ENCODE assay signal across 8 mouse cellular contexts in the genomic region with DNA sequence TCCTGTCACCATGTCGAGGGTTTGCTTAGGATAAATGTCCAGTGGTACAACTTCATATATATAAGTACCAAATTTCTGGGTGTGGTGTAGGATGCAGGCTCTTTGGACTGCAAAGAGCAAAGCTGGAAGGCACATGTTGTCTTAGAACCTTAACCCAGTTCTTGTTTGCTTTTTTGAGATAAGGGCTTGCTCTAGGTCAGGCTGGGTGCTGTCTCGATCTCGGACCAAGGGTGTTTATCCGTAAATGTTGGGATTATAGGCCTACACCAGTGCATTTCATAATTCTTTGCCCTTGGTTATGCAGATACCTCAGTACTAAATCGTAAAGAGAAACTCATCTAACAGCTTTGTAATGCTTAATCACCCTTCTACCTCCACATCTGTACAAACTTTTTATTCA. TPM values are rescaled to one million over a fixed set of nuclear protein-coding genes. Genes with fewer than 3 reads are reported as not detected.
A peak's percentile ranks its signal among the peaks of the same experiment; 100 is the strongest.
DNase-seq lines count a peak whose midpoint lies in the region; ATAC-seq and TF ChIP-seq lines count a peak whose summit lies in the region.

No protein-coding gene starts in this region.

- H3K36me3 ChIP-seq in kidney, embryonic 16.5 days (ENCODE audit: insufficient read depth, low read length) = no peaks in the 10 kb centered on the region
- H3K36me3 ChIP-seq in embryonic facial prominence, embryonic 11.5 days (replicated peaks; ENCODE audit: control insufficient read depth, insufficient read depth, low read depth, low read length) = no peaks in the 10 kb centered on the region
- H3K36me3 ChIP-seq in intestine, embryonic 15.5 days = no peaks in the 10 kb centered on the region
- no peaks in the 10 kb centered on the region for H3K36me3 ChIP-seq in midbrain, postnatal 0 days (ENCODE audit: insufficient read depth, low read length)

- peak overlapping the region; percentile 83 for H3K9ac ChIP-seq in kidney, embryonic 16.5 days (replicated peaks; ENCODE audit: low read length)
- peak overlapping the region; percentile 86 for H3K9ac ChIP-seq in embryonic facial prominence, embryonic 11.5 days (replicated peaks; ENCODE audit: low read length)
- peak overlapping the region; percentile 57 for H3K9ac ChIP-seq in intestine, embryonic 15.5 days
- no peak overlapping the region for H3K9ac ChIP-seq in midbrain, postnatal 0 days (replicated peaks; ENCODE audit: low read length, poor library complexity, severe bottlenecking)

- no peak for ATAC-seq in kidney, embryonic 16.5 days (ENCODE audit: low FRiP score, low TSS enrichment)
- ATAC-seq in embryonic facial prominence, embryonic 11.5 days (replicated peaks; ENCODE audit: insufficient number of reproducible peaks, low FRiP score, low TSS enrichment, low read depth) = no peak
- ATAC-seq in intestine, embryonic 15.5 days = no peak
- no peak for ATAC-seq in midbrain, postnatal 0 days (ENCODE audit: low FRiP score)

- no peak for DNase-seq in kidney, postnatal 10 days
- DNase-seq in embryonic facial prominence, embryonic 11.5 days (ENCODE audit: low spot score) = no peak
- DNase-seq in midbrain, postnatal 0 days (ENCODE audit: low spot score) = no peak
- no peak for DNase-seq in cerebellum, postnatal 25 days
- no peak for DNase-seq in urinary bladder, adult 2 months (ENCODE audit: low spot score)
- no peak for DNase-seq in layer of hippocampus, postnatal 14 days (ENCODE audit: low spot score in 2 of 2)

- no peak for TF ChIP-seq CTCF in midbrain, postnatal 0 days (IDR thresholded peaks at IDR 0.05)

- peak overlapping the region; percentile 82 for H3K4me2 ChIP-seq in kidney, embryonic 16.5 days (replicated peaks; ENCODE audit: low read depth, low read length)
- H3K4me2 ChIP-seq in embryonic facial prominence, embryonic 11.5 days (ENCODE audit: low read depth, low read length) = peak overlapping the region; percentile 75
- peak overlapping the region; percentile 84 for H3K4me2 ChIP-seq in intestine, embryonic 15.5 days (replicated peaks)
- H3K4me2 ChIP-seq in midbrain, postnatal 0 days (ENCODE audit: low read depth, low read length, poor library complexity, severe bottlenecking) = peak overlapping the region; percentile 97

- H3K9me3 ChIP-seq in kidney, embryonic 16.5 days (ENCODE audit: low read length) = no peaks in the 10 kb centered on the region
- H3K9me3 ChIP-seq in embryonic facial prominence, embryonic 11.5 days (replicated peaks; ENCODE audit: control insufficient read depth, low read length) = no peaks in the 10 kb centered on the region
- H3K9me3 ChIP-seq in intestine, embryonic 15.5 days = no peaks in the 10 kb centered on the region
- H3K9me3 ChIP-seq in midbrain, postnatal 0 days (ENCODE audit: low read length) = no peaks in the 10 kb centered on the region

- H3K27ac ChIP-seq in kidney, embryonic 16.5 days (ENCODE audit: low read length) = no peak overlapping the region
- H3K27ac ChIP-seq in embryonic facial prominence, embryonic 11.5 days (replicated peaks; ENCODE audit: low read depth, low read length) = no peak overlapping the region
- H3K27ac ChIP-seq in intestine, embryonic 15.5 days = no peak overlapping the region
- no peak overlapping the region for H3K27ac ChIP-seq in midbrain, postnatal 0 days (ENCODE audit: low read depth, low read length)

- no peaks in the 10 kb centered on the region for H3K27me3 ChIP-seq in kidney, embryonic 16.5 days (ENCODE audit: insufficient read depth, low read length)
- H3K27me3 ChIP-seq in embryonic facial prominence, embryonic 11.5 days (ENCODE audit: control insufficient read depth, insufficient read depth, low read length) = no peaks in the 10 kb centered on the region
- no peaks in the 10 kb centered on the region for H3K27me3 ChIP-seq in intestine, embryonic 15.5 days (replicated peaks)
- no peaks in the 10 kb centered on the region for H3K27me3 ChIP-seq in midbrain, postnatal 0 days (ENCODE audit: insufficient read depth, low read length)

- H3K4me3 ChIP-seq in kidney, embryonic 16.5 days (ENCODE audit: low read length) = peak overlapping the region; percentile 97
- H3K4me3 ChIP-seq in embryonic facial prominence, embryonic 11.5 days (ENCODE audit: low read depth, low read length) = peak overlapping the region; percentile 89
- peak overlapping the region; percentile 83 for H3K4me3 ChIP-seq in intestine, embryonic 15.5 days (replicated peaks)
- peak overlapping the region; percentile 63 for H3K4me3 ChIP-seq in midbrain, postnatal 0 days (ENCODE audit: low read depth, low read length)

- WGBS in kidney, embryonic 16.5 days = 65% methylated on average over 5 of the region's 5 CpGs
- whole genome bisulfite sequencing in embryonic facial prominence, embryonic 11.5 days = 63% methylated on average over 5 of the region's 5 CpGs
- WGBS in intestine, embryonic 15.5 days = 46% methylated on average over 5 of the region's 5 CpGs
- 66% methylated on average over 5 of the region's 5 CpGs for WGBS in midbrain, postnatal 0 days

- H3K4me1 ChIP-seq in kidney, embryonic 16.5 days (ENCODE audit: insufficient read depth, low read length) = peaks cover 14% of the 10 kb centered on the region
- H3K4me1 ChIP-seq in embryonic facial prominence, embryonic 11.5 days (ENCODE audit: control insufficient read depth, insufficient read depth, low read length) = no peaks in the 10 kb centered on the region
- no peaks in the 10 kb centered on the region for H3K4me1 ChIP-seq in intestine, embryonic 15.5 days (replicated peaks)
- H3K4me1 ChIP-seq in midbrain, postnatal 0 days (ENCODE audit: insufficient read depth, low read length) = peaks cover 9% of the 10 kb centered on the region; the same call in 1 of the 2 replicates

RNA-seq across cellular contexts. Expression of gene Polq, which starts 0.8 kb away (rescaled TPM):
- polyA plus RNA-seq in kidney, embryonic 16.5 days (2015; fragmentation: Nextera tagmentation; extraction: Ambion mirVana) = 6.3 and 7.8 TPM in 2 replicates
- polyA plus RNA-seq in embryonic facial prominence, embryonic 11.5 days (2014; fragmentation: Nextera tagmentation; extraction: Ambion mirVana) = 10.1 and 11.3 TPM in 2 replicates
- 5.3 and 6.3 TPM in 2 replicates for polyA plus RNA-seq in intestine, embryonic 15.5 days (2015; fragmentation: Nextera tagmentation; extraction: Ambion mirVana)
- 1.0 and 3.1 TPM in 2 replicates for total RNA-seq in midbrain, postnatal 0 days (2014; rRNA removed)
- polyA plus RNA-seq in midbrain, postnatal 0 days (2015; fragmentation: Nextera tagmentation; extraction: Ambion mirVana) = 0.99 and 1.5 TPM in 2 replicates
- polyA plus RNA-seq in urinary bladder, adult 2 months (2012; rRNA removed) = 0.51 and 0.66 TPM in 2 replicates
- 1 to 10 TPM; 1.6 to 2.1 TPM for total RNA-seq in layer of hippocampus, postnatal 14 days (2021)

RNA-seq across cellular contexts. Expression of gene Fbxo40, which starts 22.1 kb away (rescaled TPM):
- 1.6 and 2.2 TPM in 2 replicates for polyA plus RNA-seq in kidney, embryonic 16.5 days (2015; fragmentation: Nextera tagmentation; extraction: Ambion mirVana)
- 0.11 TPM in 1 of 2 replicates, not detected in the other for polyA plus RNA-seq in embryonic facial prominence, embryonic 11.5 days (2014; fragmentation: Nextera tagmentation; extraction: Ambion mirVana)
- polyA plus RNA-seq in intestine, embryonic 15.5 days (2015; fragmentation: Nextera tagmentation; extraction: Ambion mirVana) = not detected in 2 replicates
- total RNA-seq in midbrain, postnatal 0 days (2014; rRNA removed) = 0.19 and 0.44 TPM in 2 replicates
- 0.02 TPM in 1 of 2 replicates, not detected in the other for polyA plus RNA-seq in midbrain, postnatal 0 days (2015; fragmentation: Nextera tagmentation; extraction: Ambion mirVana)
- 0.01 TPM in 1 of 2 replicates, not detected in the other for polyA plus RNA-seq in urinary bladder, adult 2 months (2012; rRNA removed)
- total RNA-seq in layer of hippocampus, postnatal 14 days (2021) = under 1 TPM in 1 of 2 experiments, not detected in 1; 0.33 TPM
